Mouse (Mus musculus) small intestine, adult 10 weeks (tissue): ENCODE results near the gene E130308A19Rik. TPM values are rescaled to one million over a fixed set of nuclear protein-coding genes. Genes with fewer than 3 reads are reported as not detected.

Experiments
- polyA plus RNA-seq: library from polyadenylated mRNA; stranded (reverse); fragments of 350-450 nt; fragmentation: Illumina TruSeq; extraction: RNeasy Lipid Tissue Mini Kit (QIAGEN cat#74804); gene quantifications from one replicate; pipeline ENCODE4 v1.2.3, GENCODE M21; 2014; ENCODE audit warnings: low replicate concordance

Gene E130308A19Rik
- 1.4 TPM for polyA plus RNA-seq

DNA sequence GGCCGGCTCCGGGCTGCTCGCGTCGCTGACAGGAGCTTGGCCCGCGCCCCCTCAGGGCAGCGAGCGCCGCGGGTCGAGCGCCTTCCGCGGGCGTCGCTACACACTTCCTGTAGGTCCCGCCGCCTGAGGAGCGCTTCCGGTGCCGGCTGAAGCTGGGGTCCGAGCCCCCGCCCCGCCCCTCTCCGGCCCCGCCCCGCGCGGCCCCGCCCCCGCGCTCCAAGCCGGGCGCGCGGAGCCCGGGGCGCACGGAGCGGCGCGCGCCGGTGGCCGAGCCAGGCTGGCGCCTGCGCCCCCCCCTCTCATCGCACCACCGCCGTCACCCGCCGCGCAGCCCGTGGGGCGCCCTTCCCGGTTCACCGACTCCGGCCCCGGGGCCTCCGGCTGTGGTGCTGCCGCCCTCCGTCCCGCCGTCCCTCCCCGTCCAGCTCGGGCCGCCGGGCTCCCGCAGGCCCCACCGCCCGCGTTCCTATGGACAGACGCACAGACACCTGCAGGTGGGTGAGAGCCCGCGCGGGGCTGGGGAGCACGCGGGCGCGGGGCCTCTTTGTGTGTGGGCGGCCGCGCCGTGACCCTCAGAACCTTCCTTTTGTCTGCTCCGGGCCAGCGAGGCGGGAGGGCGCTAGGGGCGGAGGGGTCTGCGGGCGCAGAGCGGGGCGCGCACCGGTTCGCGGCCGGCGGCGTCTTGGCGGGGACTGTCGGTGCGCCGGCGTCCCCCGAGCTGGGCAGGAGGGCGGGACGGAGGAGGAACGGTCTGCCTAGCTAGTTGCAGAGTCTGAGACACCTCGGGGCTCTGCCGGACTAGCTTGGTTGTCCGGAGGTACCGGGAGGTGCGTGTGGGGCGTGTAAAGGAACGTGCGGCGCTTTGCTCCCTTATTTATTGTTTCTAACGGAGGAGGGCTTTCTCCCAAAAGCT, at the start of gene E130308A19Rik:
Gene E130308A19Rik (plus strand): TSS at position 214 of the 913 bp plus-strand sequence.

DNA sequence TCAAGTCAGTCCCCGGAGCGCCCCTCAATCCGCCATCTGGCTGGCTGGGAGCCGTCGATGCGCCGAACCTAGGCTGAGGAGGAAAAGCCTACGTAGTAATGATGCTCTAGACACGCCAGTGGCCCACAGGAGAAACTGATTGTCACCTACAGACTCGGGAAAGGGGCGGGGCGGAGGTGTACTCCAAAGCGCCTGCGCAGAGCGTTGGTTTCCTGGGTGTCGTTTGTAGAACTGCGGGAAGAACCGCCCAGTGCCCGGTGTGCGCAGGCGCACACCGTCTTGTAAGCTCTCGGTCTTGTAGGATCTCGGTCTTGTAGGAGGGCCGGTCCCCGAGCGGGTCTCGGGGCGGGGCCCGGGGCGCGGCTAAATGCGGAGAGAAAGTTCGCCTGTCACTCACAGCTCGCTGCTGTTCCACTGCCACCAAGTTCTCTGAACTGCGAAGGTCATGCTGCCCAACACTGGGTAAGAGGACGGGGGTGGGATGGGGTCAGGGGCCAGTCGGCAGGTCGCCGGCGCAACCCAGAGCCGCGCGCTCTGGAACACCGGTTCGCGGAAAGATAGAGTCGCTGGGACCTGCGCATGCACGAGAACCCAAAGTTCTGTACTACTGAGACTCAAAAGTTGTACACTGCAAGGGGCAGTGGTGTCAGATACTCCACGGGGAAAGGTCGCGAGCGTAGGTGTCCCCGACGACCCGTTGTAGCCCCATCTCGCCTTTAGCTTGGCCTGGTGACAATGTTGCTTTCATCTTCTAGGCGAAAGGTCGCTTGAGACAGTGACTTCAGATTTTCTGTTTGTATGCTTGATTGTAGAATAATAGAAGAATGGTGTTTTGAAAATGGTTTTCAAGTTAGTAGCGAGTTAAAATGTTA, 44.5 kb upstream of the E130308A19Rik start, which contains the start of gene Hsdl2:
Gene Hsdl2 (plus strand): TSS at position 250 of the 872 bp plus-strand sequence.

GRCm38 (mm10) chr4:59801489-59801888, 175.5 kb downstream of the E130308A19Rik start, which contains the start of gene Inip:
Gene Inip (minus strand): TSS chr4:59801589.

DNA sequence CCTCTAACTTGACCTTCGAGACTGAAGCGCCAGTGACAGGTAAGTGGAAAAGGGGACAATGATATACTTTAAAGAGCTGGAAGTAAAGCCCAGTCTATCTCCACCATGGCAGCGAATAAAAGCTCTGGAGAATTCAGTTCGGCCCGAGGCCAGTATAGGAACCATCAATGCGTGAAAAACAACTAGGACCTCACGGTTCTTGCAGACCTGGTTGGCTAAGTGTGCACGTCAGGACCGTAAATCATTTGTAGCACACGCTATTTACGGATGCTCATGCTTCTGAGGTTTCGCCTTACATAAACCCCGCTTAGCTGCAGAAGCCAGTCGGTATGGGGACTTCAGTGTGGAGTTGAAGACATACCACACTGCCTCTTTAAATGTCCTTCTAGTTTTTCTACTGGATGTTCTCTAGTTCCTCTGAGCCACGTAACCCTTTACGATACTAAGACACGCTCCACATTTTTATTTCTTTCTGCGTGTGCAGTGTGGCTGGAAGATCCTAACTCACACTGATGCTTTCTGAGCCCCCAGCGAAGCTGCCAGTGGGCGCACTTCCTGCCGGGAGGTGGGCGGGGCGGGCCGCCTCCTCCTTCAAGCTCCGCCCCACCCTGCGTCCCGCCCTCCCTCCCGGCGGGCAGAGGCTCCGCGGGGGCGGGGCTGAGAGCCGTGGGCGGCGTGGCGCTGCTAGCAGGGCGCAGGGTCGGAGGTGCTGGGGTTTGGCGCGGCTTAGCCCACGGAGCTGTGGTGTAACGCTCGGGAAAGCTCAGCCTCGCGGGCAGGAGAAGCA, 179.4 kb downstream of the E130308A19Rik start, which contains the start of gene Snx30:
Gene Snx30 (plus strand): TSS at position 660 of the 787 bp plus-strand sequence.

Other genes starting within 250 kb of the E130308A19Rik start
- gene Susd1, start 187.6 kb upstream of the E130308A19Rik start, polyA plus RNA-seq: 11.7 TPM
- gene Ptbp3, start 76.8 kb upstream of the E130308A19Rik start, polyA plus RNA-seq: 346 TPM
- 104 TPM for gene Hsdl2, start 44.6 kb upstream of the E130308A19Rik start, polyA plus RNA-seq
- 31.3 TPM for gene Inip, start 175.4 kb downstream of the E130308A19Rik start, polyA plus RNA-seq
- gene Snx30, start 179.6 kb downstream of the E130308A19Rik start, polyA plus RNA-seq: 1.9 TPM